In the genomic region with DNA sequence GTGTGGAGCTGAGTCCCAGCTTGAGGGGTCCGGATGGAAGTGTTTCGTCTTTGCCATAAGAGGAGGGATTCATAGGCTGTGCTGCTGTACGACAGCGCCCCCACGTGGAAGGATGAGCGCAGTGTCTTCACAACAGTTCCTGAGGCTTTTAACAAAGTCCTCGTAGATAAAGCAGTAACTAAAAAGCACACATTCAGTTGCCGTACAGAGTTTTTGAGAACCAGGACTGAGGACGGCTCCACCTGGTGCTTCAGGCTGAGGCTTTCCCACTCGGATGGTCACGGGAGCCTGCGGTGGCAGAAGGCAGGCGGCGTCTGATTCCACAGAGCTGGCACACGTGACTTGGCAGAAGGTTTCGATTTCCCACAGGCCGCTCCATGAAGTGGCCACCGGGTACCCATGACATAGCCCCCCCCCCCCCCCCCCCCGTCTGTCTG, we compare ENCODE assay signal across 8 mouse cellular contexts. TPM values are rescaled to one million over a fixed set of nuclear protein-coding genes. Genes with fewer than 3 reads are reported as not detected.
DNase-seq lines count a peak whose midpoint lies in the region; ATAC-seq and TF ChIP-seq lines count a peak whose summit lies in the region.

No protein-coding gene starts in this region.

- peak overlapping the region; percentile 65 for H3K9ac ChIP-seq in embryonic facial prominence, embryonic 14.5 days (ENCODE audit: low read depth, low read length)
- H3K9ac ChIP-seq in limb, embryonic 13.5 days, result peak overlapping the region; percentile 67
- peak overlapping the region; percentile 43; the same call in 1 of the 2 replicates for H3K9ac ChIP-seq in midbrain, embryonic 15.5 days

- no peak overlapping the region for H3K27ac ChIP-seq in bone marrow, adult 2 months (ENCODE audit: control insufficient read depth, insufficient read depth, low read depth, low read length, poor library complexity)
- peak overlapping the region; percentile 73 for H3K27ac ChIP-seq in embryonic facial prominence, embryonic 14.5 days (replicated peaks; ENCODE audit: low read depth, low read length)
- H3K27ac ChIP-seq in limb, embryonic 13.5 days, result peak overlapping the region; percentile 79
- peak overlapping the region; percentile 72; the same call in 1 of the 2 replicates for H3K27ac ChIP-seq in midbrain, embryonic 15.5 days

- H3K27me3 ChIP-seq in embryonic facial prominence, embryonic 14.5 days (replicated peaks; ENCODE audit: control insufficient read depth, insufficient read depth, low read length), result no peaks in the 10 kb centered on the region
- 0 out of 2 replicates have a peak, but pooled peaks cover 2% of the 10 kb centered on the region for H3K27me3 ChIP-seq in limb, embryonic 13.5 days
- no peaks in the 10 kb centered on the region for H3K27me3 ChIP-seq in midbrain, embryonic 15.5 days (replicated peaks)

- no peak for TF ChIP-seq POLR2A in bone marrow, adult 2 months (IDR thresholded peaks at IDR 0.05; ENCODE audit: borderline replicate concordance, control insufficient read depth, low read depth, low read length)

- peak; percentile 85 for DNase-seq in A20 (ENCODE audit: low read depth, low spot score)
- DNase-seq in embryonic facial prominence, embryonic 14.5 days (ENCODE audit: low spot score), result peak; percentile 91
- peak; percentile 83 for DNase-seq in heart, adult 8-10 months (ENCODE audit: low spot score)
- peak; percentile 82 to 86 for DNase-seq in kidney, adult 8-10 months
- peak; percentile 60 to 83 for DNase-seq in spleen, adult 18-20 months

- under 1% methylated on average over 19 of the region's 19 CpGs for WGBS in bone marrow, adult 2 months
- 2% methylated on average over 18 of the region's 19 CpGs for WGBS in embryonic facial prominence, embryonic 14.5 days
- 8% methylated on average over 18 of the region's 19 CpGs for WGBS in limb, embryonic 13.5 days
- WGBS in midbrain, embryonic 15.5 days, result 3% methylated on average over 17 of the region's 19 CpGs

- peak; percentile 99 for TF ChIP-seq CTCF in bone marrow, adult 2 months (IDR thresholded peaks at IDR 0.05; ENCODE audit: control insufficient read depth, insufficient read depth, low read length)

- peak overlapping the region; percentile 50 for H3K4me2 ChIP-seq in embryonic facial prominence, embryonic 14.5 days (ENCODE audit: low read depth, low read length)
- peak overlapping the region; percentile 62 for H3K4me2 ChIP-seq in limb, embryonic 13.5 days (replicated peaks)
- peak overlapping the region; percentile 62 for H3K4me2 ChIP-seq in midbrain, embryonic 15.5 days

- peak; percentile 92 for ATAC-seq in embryonic facial prominence, embryonic 14.5 days (ENCODE audit: low read depth)
- ATAC-seq in limb, embryonic 13.5 days (ENCODE audit: low FRiP score, low read depth), result peak; percentile 88
- peak; percentile 90 for ATAC-seq in midbrain, embryonic 15.5 days (replicated peaks)

- H3K4me1 ChIP-seq in bone marrow, adult 2 months (ENCODE audit: control insufficient read depth, insufficient read depth, low read length), result peaks cover 2% of the 10 kb centered on the region; the same call in 1 of the 2 replicates
- H3K4me1 ChIP-seq in embryonic facial prominence, embryonic 14.5 days (ENCODE audit: control insufficient read depth, insufficient read depth, low read length), result no peaks in the 10 kb centered on the region
- peaks cover 11% of the 10 kb centered on the region for H3K4me1 ChIP-seq in limb, embryonic 13.5 days
- H3K4me1 ChIP-seq in midbrain, embryonic 15.5 days, result peaks cover 8% of the 10 kb centered on the region

- H3K36me3 ChIP-seq in embryonic facial prominence, embryonic 14.5 days (ENCODE audit: control insufficient read depth, insufficient read depth, low read length), result no peaks in the 10 kb centered on the region
- no peaks in the 10 kb centered on the region for H3K36me3 ChIP-seq in limb, embryonic 13.5 days
- H3K36me3 ChIP-seq in midbrain, embryonic 15.5 days (replicated peaks), result no peaks in the 10 kb centered on the region

- peak overlapping the region; percentile 66 for H3K4me3 ChIP-seq in bone marrow, adult 2 months (replicated peaks; ENCODE audit: control insufficient read depth, low read depth, low read length)
- peak overlapping the region; percentile 43 for H3K4me3 ChIP-seq in embryonic facial prominence, embryonic 14.5 days (ENCODE audit: low read depth, low read length)
- H3K4me3 ChIP-seq in limb, embryonic 13.5 days, result peak overlapping the region; percentile 47
- peak overlapping the region; percentile 40 for H3K4me3 ChIP-seq in midbrain, embryonic 15.5 days

- H3K9me3 ChIP-seq in embryonic facial prominence, embryonic 14.5 days (ENCODE audit: control insufficient read depth, low read length), result no peaks in the 10 kb centered on the region
- H3K9me3 ChIP-seq in limb, embryonic 13.5 days, result no peaks in the 10 kb centered on the region
- no peaks in the 10 kb centered on the region for H3K9me3 ChIP-seq in midbrain, embryonic 15.5 days

RNA-seq across cellular contexts. Expression of a gene that starts 16.4 kb away (rescaled TPM):
- 18.0 and 62.4 TPM in 2 replicates for polyA plus RNA-seq in bone marrow, adult 2 months (2011; ENCODE audit: insufficient read depth, insufficient read length, low replicate concordance, missing spikeins)
- 43.3 and 48.6 TPM in 2 replicates for polyA plus RNA-seq in embryonic facial prominence, embryonic 14.5 days (2014; fragmentation: Nextera tagmentation; extraction: Ambion mirVana)
- total RNA-seq in heart, adult 8-10 months (2022), result 100 to 1,000 TPM; 114 to 261 (median 181) TPM
- polyA plus RNA-seq in limb, embryonic 13.5 days (2015; fragmentation: Nextera tagmentation; extraction: Ambion mirVana), result 37.1 and 38.0 TPM in 2 replicates
- polyA plus RNA-seq in midbrain, embryonic 15.5 days (2015; fragmentation: Nextera tagmentation; extraction: Ambion mirVana), result 39.7 and 41.9 TPM in 2 replicates

RNA-seq across cellular contexts. Expression of a gene that starts 40.8 kb away (rescaled TPM):
- polyA plus RNA-seq in bone marrow, adult 2 months (2011; ENCODE audit: insufficient read depth, insufficient read length, low replicate concordance, missing spikeins), result 18.9 and 24.3 TPM in 2 replicates
- polyA plus RNA-seq in embryonic facial prominence, embryonic 14.5 days (2014; fragmentation: Nextera tagmentation; extraction: Ambion mirVana), result 34.9 and 37.4 TPM in 2 replicates
- total RNA-seq in heart, adult 8-10 months (2022), result 10 to 100 TPM; 60.7 to 70.5 (median 66.4) TPM
- 27.7 and 29.5 TPM in 2 replicates for polyA plus RNA-seq in limb, embryonic 13.5 days (2015; fragmentation: Nextera tagmentation; extraction: Ambion mirVana)
- 21.3 and 24.0 TPM in 2 replicates for polyA plus RNA-seq in midbrain, embryonic 15.5 days (2015; fragmentation: Nextera tagmentation; extraction: Ambion mirVana)
